Mouse (Mus musculus): ENCODE data around the gene 4930518I15Rik.
"Not testable (repeated sequence)": the region's sequence is repeated elsewhere in the genome, so short reads cannot be mapped to it uniquely, and the experiment has no call there.

The 4930518I15Rik gene

DNA sequence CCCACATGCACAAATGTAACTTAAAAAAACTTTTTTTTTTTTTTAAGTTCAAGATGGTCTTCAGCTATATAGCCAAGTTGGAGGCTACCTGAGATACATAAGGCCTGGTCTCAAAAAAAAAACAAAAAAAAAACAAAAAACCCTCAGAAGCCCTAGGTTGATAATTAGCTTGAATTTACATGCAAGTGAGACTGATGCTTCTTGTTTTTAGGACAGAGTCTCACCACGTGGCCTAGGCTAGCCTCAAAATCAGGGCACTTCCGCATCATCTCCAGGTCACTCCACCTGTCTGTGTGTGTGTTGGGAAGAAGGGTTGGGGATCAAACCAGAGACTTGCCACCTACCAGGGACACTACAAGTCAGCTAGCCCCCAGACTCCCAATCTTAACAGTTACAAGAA is at the start of gene 4930518I15Rik:
4930518I15Rik (minus strand) TSS at position 112 of the 400 bp plus-strand sequence.
- no peak for ATAC-seq (ENCODE audit: low TSS enrichment)

DNA sequence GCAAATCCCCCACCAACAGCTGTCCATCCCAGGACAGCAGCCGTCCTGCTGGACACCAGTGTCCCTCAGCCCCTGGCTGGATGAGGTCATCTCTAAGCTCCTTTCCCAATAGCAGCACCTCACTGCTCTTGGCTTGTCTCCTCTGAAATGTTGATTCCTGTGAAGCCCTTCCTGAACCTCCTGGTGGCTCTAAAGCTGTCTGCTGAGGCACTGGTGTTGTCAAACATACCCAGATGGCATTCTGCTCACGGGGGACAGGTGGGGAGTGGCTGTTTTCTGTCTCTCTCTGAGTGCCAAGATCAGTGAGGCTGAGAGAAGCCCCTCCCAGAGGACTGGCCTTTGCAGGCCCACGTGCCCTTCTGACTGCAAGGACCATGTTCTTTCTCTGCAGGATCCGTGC is 48.2 kb upstream of the 4930518I15Rik start:
- ATAC-seq (ENCODE audit: low TSS enrichment) = not testable (repeated sequence)

DNA sequence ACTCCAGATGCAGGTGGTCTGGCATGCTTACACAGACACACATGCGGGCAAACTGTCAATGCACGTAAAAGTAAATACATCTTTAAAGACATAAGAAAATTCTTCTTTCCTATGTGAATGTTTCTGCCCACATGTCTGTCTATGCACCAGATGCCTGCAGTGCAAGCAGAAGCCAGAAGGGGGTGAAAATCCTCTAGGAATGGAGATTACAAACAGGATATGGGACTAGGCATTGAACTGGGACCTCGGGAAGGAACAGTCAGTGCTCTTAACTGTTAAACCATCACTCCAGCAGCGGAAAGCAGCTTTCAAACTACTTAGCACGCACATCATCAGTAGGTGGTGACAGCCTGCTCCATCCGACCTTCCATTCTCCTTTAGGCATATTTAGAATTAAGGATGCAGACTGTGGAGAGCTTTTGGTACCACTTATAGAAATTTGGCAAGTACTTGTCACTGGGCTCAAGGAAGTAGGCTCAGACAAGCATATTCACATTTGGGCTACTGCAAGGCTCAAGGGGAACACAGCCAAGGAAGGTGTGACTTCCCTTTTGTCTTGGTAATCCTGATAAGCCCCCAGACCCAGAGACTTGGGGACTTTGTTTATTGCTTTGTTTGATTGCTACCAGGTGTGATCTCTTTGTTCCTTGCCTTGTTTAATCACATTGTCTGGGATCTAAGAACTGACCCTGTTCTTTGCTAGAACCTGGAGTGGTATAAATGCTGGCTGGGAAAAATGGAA is 47.4 kb upstream of the 4930518I15Rik start:
- ATAC-seq (ENCODE audit: low TSS enrichment) = peak; percentile 75

DNA sequence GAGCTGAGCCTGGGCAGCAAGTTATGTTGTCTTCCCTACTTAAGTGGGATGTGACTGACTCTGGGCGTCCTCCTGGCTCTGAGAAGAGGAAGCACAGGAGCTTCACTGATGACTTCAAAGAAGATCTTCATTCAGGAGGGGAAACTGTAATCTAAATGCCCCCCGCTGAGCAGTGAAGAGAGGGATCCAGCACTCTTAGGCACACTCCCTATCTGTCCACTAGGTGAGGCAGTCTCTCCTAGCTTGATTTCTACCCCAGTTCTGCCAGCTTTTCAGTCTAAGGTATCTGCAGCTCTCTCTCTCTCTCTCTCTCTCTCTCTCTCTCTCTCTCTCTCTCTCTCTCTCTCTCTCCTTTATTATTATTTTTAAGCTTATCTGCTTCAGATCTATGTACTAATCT is 45.6 kb upstream of the 4930518I15Rik start:
- no peak for ATAC-seq (ENCODE audit: low TSS enrichment)

DNA sequence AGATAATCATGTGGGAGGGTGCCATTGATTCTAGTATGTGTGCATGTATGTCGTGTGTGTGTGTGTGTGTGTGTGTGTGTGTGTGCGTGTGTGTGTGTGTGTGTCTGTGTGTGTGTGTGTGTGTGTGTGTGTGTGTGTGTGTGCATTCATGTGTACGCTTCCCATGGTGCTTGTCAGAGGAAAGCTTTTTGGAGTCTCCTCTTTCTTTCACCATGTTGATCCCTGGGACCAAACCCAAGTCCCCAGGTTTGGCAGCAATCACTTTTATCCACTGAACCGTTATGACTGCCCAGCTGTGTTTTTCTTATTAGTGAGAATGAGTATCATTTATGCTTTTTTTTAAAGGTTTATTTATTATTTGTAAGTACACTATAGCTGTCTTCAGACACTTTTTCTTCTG is 44.7 kb upstream of the 4930518I15Rik start:
- not testable (repeated sequence) for ATAC-seq (ENCODE audit: low TSS enrichment)

DNA sequence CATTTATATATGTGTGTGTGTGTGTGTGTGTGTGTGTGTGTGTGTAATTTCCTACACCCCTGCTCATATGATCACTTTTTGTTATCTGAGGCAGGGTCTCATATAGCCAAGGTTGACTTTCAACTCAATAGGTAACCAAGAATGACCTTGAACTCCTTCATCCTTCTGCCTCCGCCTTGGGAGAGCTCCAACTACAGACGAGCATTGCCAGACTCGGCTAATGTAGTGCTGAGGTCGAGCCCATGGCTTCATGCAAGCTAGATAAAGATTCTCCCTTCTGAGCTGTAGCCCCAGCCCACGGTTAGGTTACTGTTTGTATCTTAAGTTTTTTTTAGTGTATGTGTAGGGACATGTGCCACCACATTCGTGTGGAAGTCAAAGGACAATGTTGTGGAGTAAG is 44.1 kb upstream of the 4930518I15Rik start:
- ATAC-seq (ENCODE audit: low TSS enrichment) = no peak

DNA sequence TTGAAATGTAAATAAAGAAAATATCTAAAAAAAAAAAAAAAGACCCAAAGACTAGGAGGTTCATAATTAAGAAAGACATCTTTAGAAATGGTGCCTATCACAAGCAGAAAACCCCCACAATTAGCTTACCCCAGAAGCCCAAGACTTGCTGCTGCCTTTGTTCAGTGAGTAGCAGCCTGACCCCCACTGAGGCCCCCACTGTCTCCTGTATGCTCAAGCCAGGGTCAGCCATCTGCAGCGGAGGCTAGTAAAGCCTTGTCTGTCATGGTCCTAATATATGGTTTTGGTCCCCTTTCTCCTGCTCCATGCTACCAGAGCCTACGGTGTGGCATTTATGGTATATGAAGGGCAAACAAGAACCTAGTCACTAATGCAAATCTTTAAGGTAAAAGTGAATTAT is 43.6 kb upstream of the 4930518I15Rik start:
- ATAC-seq (ENCODE audit: low TSS enrichment) = no peak

DNA sequence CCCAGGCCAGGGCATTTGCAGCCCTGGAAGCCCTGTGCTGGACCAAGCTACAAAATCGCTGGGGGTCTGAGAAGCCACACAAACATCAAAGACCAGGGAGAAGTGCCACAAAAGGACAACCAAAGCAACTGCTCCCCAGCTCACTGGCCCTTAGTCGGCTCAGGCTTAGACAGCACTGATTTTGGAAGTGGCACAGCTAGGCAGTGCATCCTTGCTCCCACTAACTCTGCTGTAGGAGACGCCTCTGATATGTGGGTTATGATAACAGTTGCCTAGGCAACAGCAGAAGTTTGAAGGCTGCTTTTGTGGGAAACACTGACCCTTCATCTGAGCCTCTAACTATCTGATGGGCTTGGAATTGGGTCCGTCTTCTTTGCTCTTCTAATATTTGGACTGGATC is 41.4 kb upstream of the 4930518I15Rik start:
- peak; percentile 62 for ATAC-seq (ENCODE audit: low TSS enrichment)

DNA sequence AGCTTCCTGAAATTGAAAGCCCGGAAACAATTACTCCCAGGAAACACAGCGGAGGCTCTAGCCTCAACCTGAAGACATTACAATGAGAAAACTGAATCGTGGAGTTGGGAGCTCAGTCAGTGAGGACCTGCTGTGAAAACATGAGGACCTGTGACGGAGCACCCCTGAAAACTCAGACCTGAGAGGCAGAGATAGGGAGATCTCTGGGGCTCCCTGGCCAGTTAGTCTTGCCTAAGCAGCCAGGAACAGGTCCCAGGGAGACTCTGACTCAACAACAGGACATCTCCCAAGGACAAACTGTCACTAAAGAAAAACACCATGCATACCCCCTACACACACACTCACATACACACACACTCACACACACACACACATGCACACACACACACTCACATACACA is 40.6 kb upstream of the 4930518I15Rik start:
- ATAC-seq (ENCODE audit: low TSS enrichment) = no peak

DNA sequence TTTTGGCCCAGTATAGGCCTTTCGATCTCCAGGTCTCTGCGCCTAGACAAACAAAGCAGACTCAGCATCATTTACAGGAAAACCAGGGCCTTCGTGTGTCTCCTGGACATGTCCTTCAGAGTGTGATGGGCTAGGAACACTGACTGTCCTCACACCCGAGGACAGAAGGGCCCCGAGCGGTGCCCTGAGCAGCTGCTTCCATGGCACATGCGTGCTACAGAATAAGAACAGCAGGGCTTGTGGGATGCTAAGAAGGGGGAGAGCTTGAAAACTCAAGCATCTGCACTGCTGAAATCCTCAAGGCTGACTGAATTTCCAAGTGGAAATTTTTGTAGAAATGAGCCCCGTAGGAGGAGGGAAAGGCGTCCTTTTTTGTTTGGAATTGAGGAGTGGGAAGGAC is 39.3 kb upstream of the 4930518I15Rik start:
- ATAC-seq (ENCODE audit: low TSS enrichment) = peak; percentile 81

DNA sequence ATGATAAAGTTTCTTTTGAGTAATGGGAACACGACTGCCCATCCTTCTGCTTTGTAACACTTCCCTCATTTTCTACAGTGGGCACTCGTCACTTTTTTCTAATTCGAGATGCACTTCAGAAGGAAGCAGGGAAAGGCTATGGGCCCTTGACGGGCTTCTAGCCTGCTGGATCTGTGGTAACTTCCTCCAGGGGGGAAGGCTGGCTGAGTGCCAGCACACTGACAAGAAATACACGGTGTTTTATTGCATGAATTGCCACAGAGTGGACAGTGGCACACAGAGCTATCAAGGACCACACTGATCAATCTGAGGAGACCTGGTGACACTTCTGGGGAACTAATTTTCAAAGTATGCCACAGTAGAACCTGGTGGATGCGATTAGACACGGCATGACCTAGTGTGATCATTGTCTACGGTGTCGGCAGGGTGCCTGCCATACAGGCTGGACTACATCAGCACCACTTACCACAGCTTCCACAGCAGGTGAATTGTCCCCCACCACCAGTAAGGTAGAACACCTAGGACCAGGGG is 38.7 kb upstream of the 4930518I15Rik start:
- ATAC-seq (ENCODE audit: low TSS enrichment) = no peak

DNA sequence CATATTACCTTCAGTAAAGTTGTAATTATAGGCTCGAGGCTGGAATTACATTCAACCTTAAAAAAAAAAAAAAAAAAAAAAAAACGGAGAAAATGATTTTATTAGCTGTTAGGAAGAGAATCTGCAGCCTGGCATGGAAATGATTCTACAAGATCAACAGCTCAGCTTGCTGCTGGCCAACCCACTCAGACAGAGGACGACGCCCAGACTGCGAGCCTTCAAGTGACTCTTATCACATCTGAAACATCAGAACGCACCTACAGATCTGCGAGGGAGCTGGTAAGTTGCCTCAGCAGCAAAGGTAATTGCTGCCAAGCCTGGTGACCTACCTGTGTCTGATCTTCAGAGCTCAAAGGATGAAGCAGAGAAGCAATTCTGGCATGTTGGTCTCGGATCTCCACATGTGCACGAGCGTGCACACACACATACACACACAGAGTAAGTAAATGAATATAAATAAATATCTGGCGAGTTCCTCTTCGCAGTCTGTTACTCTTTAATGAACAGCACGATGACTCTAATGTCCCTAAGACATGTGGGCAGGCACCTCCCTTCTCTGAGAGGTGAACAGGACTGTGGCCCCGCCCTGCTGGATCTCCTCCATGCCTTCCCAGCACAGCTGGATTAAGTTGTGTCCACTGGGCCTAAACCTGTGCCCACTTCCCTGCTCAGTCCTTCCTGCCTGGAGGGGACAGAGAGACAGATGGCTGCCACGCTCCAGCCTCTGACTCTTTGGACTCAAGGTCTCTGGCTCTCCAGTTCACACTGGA is 36.9 kb upstream of the 4930518I15Rik start:
- ATAC-seq (ENCODE audit: low TSS enrichment) = no peak

DNA sequence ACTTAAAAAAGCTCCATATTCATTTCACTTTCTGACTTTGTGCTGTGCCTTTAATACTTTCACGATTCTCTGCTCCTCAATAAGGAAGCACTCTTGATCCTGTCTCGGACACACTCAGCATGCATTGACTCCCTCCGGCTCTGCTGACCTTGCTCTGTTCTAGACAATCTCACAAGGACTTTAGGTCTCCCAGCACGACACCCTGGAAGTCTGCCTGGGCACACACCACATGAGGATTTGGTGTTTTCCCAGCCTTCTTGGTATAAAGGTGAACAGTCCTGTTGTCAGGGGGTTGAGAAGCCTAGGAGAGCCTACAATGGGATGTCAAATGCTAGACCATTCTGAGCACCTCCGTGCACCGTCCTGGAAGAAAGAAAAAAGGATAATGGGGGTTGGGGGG is 35.1 kb upstream of the 4930518I15Rik start:
- no peak for ATAC-seq (ENCODE audit: low TSS enrichment)

DNA sequence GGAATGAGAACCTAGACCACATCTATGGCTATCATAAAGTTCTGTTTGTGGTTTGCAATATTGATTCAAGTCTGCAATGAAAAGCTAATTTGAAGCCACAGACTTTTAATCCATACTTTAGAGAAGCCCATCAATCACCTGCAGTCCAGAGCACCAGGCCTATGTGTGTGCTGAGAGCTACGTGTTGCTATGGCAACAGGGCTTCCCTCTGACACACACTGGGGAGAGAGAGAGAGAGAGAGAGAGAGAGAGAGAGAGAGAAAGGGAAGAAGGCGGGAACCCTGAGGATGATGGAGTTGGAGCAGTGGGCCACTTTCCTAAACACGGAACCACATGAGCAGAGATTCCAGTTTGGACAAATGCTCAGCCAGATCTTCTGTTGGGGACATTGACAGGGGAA is 34.5 kb upstream of the 4930518I15Rik start:
- ATAC-seq (ENCODE audit: low TSS enrichment) = no peak

DNA sequence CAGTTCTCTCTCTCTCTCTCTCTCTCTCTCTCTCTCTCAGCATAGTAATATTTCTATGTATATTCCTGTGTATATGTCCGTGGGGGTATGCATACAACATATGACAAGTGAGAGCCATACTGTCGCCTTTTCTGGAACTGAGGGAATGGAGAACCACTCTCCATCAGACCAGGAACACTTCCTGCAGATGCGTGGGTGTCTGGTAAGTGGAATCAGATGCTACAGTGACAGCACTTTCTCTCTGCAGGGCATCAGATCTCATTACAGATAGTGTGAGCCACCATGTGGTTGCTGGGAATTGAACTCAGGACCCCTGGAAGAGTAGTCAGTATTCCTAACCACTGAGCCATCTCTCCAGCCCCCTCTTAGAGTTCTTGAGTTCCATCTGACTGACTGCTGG is 30.7 kb upstream of the 4930518I15Rik start:
- peak; percentile 62; the same call in 1 of the 2 replicates for ATAC-seq (ENCODE audit: low TSS enrichment)

DNA sequence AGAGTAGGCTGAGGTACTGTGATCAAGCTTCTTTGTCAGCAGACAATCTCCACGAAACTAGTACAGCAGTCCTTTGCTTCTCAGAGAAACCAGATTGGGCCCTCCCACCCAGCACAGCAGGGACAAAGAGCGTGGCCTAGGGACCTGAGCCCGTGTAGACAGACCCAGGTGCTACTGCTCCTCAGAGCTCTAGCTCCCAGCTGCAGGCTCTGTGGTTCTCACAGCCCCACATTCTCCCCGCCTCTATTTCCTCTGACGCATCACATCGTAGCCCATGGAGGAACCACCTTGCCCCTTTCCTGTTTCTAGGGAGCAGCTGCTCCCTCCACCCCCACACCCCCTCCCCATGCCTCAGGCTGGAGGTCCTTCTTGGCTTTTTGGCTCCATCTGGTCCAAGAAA is 29.3 kb upstream of the 4930518I15Rik start, which contains the start of gene Sla2:
Sla2 (minus strand) TSS at position 176 of the 400 bp plus-strand sequence.
- ATAC-seq (ENCODE audit: low TSS enrichment) = no peak

DNA sequence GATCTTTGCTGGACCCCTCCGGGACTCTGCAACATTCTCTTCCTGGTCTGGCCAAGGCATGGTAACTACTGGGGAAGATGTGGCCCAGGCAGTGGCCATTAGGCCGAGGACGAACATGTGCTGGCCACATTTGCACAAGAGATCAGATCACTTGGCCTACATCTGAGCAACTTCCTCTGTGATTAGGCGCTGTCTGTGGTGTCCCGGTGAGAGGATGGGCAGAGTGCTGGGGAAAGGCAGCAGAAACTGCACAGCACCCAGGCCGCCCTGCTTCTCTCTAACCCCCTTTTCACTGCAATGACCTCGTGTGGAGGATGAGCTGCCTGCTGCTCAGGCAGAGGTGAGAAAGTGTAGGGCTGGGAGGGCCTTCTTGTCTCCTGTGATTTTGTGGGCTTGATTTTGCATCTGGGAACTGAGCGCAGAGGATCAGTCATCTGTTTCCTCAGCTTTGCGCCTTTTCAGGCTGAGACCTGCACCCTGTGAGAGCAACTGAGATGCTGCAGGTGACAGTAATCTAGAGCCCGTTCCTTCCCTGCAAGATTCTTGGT is 28.4 kb upstream of the 4930518I15Rik start:
- no peak for ATAC-seq (ENCODE audit: low TSS enrichment)

DNA sequence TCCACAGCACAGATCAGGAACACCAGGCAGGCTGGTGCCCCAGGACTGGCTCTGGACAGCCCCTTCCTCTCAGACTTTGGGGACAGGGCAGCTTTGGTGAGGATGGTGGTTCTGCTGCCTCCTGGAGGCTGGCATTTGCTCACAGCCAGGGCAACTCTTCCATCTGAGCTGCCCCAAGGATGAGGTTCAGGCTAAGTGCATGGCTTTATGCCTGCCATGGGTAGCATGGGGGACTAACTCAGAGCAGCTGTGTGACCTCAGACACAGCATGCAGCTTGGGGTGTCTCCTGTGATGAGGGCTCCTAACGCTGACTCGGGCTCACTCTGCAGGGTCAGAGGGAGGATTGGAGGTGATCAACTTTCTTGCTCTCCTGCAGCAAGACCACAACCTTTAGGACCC is 27.9 kb upstream of the 4930518I15Rik start:
- peak; percentile 27; the same call in 1 of the 2 replicates for ATAC-seq (ENCODE audit: low TSS enrichment)

DNA sequence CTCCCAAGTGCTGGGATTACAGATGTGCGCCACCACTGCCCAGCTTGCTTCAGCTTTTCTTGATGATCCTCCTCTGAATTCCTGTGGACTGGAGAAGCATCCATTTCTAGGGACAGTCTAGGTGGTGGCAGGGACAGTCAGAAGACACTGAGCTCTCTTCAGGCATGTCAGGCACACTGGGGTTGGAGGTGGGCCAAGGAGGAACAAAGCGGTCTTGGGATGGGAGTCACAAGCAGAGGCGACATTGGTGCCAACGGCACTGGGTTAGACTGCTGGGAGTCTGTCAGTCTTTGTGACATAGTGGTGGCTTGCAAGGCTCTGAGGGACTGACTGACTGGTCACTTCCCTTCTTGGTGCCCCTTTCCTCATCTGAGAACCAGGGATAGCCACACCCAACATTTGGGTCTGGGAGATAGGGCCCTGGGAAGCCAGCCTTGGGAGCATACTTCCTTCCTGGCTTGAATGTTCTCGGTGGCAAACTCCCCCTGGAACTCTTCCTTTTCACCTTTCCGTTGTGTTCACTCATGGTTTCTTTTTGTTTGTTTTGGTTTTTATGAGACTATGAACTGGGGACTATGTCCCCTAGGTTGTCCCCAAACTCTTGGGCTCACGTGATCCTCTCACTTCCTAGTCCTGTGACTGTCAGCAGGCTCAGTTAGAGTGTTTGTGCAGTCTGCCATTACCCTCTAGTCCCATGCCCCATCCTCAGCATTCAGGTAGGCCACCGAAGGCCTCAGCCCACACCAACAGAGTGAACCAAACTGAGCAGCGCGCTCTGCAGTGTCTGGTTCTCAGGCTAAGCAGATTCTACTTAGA is 26.9 kb upstream of the 4930518I15Rik start:
- ATAC-seq (ENCODE audit: low TSS enrichment) = no peak

DNA sequence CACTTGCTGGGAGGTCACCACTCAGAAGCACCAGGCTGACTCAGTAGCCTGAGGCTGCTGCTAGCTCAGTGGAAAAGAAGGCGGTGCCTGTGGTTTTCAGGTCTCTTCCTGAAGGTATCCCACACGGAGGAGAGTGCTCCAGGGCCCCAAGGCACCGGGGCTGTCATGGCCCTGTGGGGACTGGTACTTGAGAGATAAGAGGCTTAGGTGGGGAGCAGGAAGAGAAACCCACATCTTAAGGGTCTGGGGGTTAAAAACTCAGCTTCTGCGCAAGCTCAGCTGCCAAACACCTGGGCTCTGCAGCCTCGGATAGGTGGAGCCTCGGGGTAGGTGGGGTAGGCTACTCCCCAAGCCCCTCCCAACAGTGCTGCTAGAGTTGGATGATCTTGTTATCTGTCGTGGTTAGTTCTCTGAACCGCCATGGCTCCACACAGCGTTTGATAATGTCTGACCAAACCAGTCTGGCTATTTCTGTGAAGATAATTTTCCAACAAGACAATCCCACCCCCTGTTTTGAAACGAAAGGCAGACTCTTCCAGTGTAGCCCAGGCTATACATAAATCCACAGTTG is 24.8 kb upstream of the 4930518I15Rik start:
- no peak for ATAC-seq (ENCODE audit: low TSS enrichment)

DNA sequence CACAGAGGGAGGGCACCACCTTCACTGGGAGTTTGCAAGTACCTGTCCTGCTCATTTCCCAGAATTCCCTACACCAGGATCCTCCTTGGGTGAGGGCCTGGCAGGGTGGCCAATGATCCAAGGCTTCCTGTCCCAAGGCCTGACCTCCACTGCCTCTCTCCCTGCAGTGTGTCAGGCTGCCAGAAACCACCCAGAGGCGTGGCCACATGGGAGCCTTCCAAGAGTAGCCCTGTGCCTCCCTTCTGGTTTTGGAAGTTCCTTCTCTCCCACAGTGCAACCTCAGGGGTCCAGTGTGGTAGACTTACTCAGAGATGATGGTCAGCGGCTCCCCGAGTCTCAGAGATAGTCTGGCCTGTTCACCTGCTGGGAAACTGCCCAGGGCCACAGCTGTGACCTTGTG is 21.8 kb upstream of the 4930518I15Rik start:
- no peak for ATAC-seq (ENCODE audit: low TSS enrichment)

All from frontal cortex, adult (tissue).